Mouse (Mus musculus) thymus, adult 2 months (tissue): ENCODE results near the gene Nelfe.

ENCODE experiments used
- CTCF ChIP-seq: fragments of 200-500 bp; IDR thresholded peaks from 2 replicates; pipeline ENCODE4 v1.5.1; 2012; ENCODE audit warnings: mild to moderate bottlenecking, control low read depth, low read length, moderate library complexity, borderline replicate concordance; ENCODE audit not compliant: control insufficient read depth, poor library complexity, insufficient read depth; ENCODE audit errors: extremely low read depth
- POLR2A ChIP-seq: fragments of 200-500 bp; IDR thresholded peaks from 2 replicates; pipeline ENCODE4 v1.6.1; 2012; ENCODE audit warnings: mild to moderate bottlenecking, low read length, control low read depth, moderate library complexity; ENCODE audit not compliant: control insufficient read depth, poor library complexity, insufficient read depth; ENCODE audit errors: extremely low read depth

DNA sequence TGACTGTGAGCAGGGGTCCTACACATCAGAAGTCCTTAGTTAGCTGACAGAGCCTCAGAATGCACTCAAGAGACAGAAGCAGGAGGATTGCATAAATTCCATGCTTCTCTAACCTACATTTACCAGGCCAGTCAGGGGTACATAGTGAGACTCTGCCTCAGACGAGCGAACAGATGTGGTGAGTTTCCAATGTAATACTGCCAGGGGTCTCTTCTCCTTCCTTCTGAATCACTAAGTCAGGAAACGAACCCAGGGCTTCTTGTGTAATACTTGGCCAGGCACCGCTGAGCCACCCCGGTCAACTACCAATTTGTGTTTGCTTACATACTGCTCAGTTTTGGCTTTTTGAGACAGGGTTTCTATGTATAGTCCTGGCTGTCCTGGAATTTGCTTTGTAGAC is 37.8 kb downstream of the Nelfe start:
- TF ChIP-seq CTCF (no peak), POLR2A (no peak)
